Mouse (Mus musculus): ENCODE results near the gene Nhlrc1. TPM values are rescaled to one million over a fixed set of nuclear protein-coding genes. Genes with fewer than 3 reads are reported as not detected.

The Nhlrc1 gene
- polyA plus RNA-seq, 1 experiment from 2014 or later: 17.8 TPM

GRCm38 (mm10) chr13:47043833-47044616, 29.4 kb upstream of the Nhlrc1 start:
- H3K4me1 ChIP-seq (ENCODE audit: control insufficient read depth, insufficient read depth, low read depth, low read length): peaks cover 6% of the 10 kb centered on the region
- H3K27ac ChIP-seq (ENCODE audit: low read depth, low read length): peak overlapping the region; percentile 83
- ATAC-seq: peak; percentile 34
- H3K27me3 ChIP-seq (replicated peaks; ENCODE audit: control insufficient read depth, insufficient read depth, low read length): no peaks in the 10 kb centered on the region
- H3K4me2 ChIP-seq (ENCODE audit: low read length): peak overlapping the region; percentile 95
- H3K4me3 ChIP-seq (ENCODE audit: low read length): peak overlapping the region; percentile 93
- peak overlapping the region; percentile 88 for H3K9ac ChIP-seq (ENCODE audit: low read depth, low read length)
- H3K9me3 ChIP-seq (ENCODE audit: control insufficient read depth, low read length): no peaks in the 10 kb centered on the region
- peaks cover 5% of the 10 kb centered on the region for H3K36me3 ChIP-seq (ENCODE audit: control insufficient read depth, insufficient read depth, low read length)
- WGBS: under 1% methylated on average over 43 of the region's 45 CpGs

- Histone ChIP-seq H3K4me1 (ENCODE audit: control insufficient read depth, insufficient read depth, low read depth, low read length) (peaks cover 6% of the 10 kb centered on the region), H3K27me3 (replicated peaks; ENCODE audit: control insufficient read depth, insufficient read depth, low read length) (no peaks in the 10 kb centered on the region), H3K9ac (ENCODE audit: low read depth, low read length) (peak within 1 kb of the TSS; percentile 88), H3K4me3 (ENCODE audit: low read length) (peak within 1 kb of the TSS; percentile 93), H3K27ac (ENCODE audit: low read depth, low read length) (peak within 1 kb of the TSS; percentile 83), H3K4me2 (ENCODE audit: low read length) (peak within 1 kb of the TSS; percentile 95), H3K9me3 (ENCODE audit: control insufficient read depth, low read length) (no peaks in the 10 kb centered on the region), H3K36me3 (ENCODE audit: control insufficient read depth, insufficient read depth, low read length) (no peaks in the 10 kb centered on the region)
- peak; percentile 97 for ATAC-seq
- WGBS: 0% methylated on average over 22 of the region's 48 CpGs
These were observed 28.5 kb upstream of the Nhlrc1 start, which contains the start of gene Kdm1b for GRCm38 (mm10) chr13:47043030-47043680. Gene Kdm1b (plus strand): TSS chr13:47043499.

GRCm38 (mm10) chr13:47042024-47042633, 27.5 kb upstream of the Nhlrc1 start:
- Histone ChIP-seq H3K27me3 (replicated peaks; ENCODE audit: control insufficient read depth, insufficient read depth, low read length) (no peaks in the 10 kb centered on the region), H3K9ac (ENCODE audit: low read depth, low read length) (no peak overlapping the region), H3K36me3 (ENCODE audit: control insufficient read depth, insufficient read depth, low read length) (no peaks in the 10 kb centered on the region), H3K4me3 (ENCODE audit: low read length) (peak overlapping the region; percentile 93; the same call in 1 of the 2 replicates), H3K4me1 (ENCODE audit: control insufficient read depth, insufficient read depth, low read depth, low read length) (peaks cover 6% of the 10 kb centered on the region), H3K9me3 (ENCODE audit: control insufficient read depth, low read length) (no peaks in the 10 kb centered on the region), H3K4me2 (ENCODE audit: low read length) (peak overlapping the region; percentile 95), H3K27ac (ENCODE audit: low read depth, low read length) (peak overlapping the region; percentile 51; the same call in 1 of the 2 replicates)
- no peak for ATAC-seq
- 54% methylated on average over 8 of the region's 8 CpGs for WGBS

GRCm38 (mm10) chr13:47040061-47040460, 25.4 kb upstream of the Nhlrc1 start:
- H3K36me3 ChIP-seq (ENCODE audit: control insufficient read depth, insufficient read depth, low read length): no peaks in the 10 kb centered on the region
- H3K27ac ChIP-seq (ENCODE audit: low read depth, low read length): no peak overlapping the region
- 94% methylated on average over 5 of the region's 5 CpGs for WGBS
- peaks cover 6% of the 10 kb centered on the region for H3K4me1 ChIP-seq (ENCODE audit: control insufficient read depth, insufficient read depth, low read depth, low read length)
- no peaks in the 10 kb centered on the region for H3K27me3 ChIP-seq (replicated peaks; ENCODE audit: control insufficient read depth, insufficient read depth, low read length)
- H3K4me3 ChIP-seq (ENCODE audit: low read length): no peak overlapping the region
- ATAC-seq: no peak
- no peak overlapping the region for H3K9ac ChIP-seq (ENCODE audit: low read depth, low read length)
- H3K4me2 ChIP-seq (ENCODE audit: low read length): no peak overlapping the region
- no peaks in the 10 kb centered on the region for H3K9me3 ChIP-seq (ENCODE audit: control insufficient read depth, low read length)

GRCm38 (mm10) chr13:47037946-47038345, 23.3 kb upstream of the Nhlrc1 start:
- Histone ChIP-seq H3K4me3 (ENCODE audit: low read length) (no peak overlapping the region), H3K27me3 (replicated peaks; ENCODE audit: control insufficient read depth, insufficient read depth, low read length) (no peaks in the 10 kb centered on the region), H3K4me1 (ENCODE audit: control insufficient read depth, insufficient read depth, low read depth, low read length) (peaks cover 3% of the 10 kb centered on the region), H3K36me3 (ENCODE audit: control insufficient read depth, insufficient read depth, low read length) (no peaks in the 10 kb centered on the region), H3K27ac (ENCODE audit: low read depth, low read length) (no peak overlapping the region), H3K9me3 (ENCODE audit: control insufficient read depth, low read length) (no peaks in the 10 kb centered on the region), H3K9ac (ENCODE audit: low read depth, low read length) (no peak overlapping the region), H3K4me2 (ENCODE audit: low read length) (no peak overlapping the region)
- WGBS: 71% methylated on average over 6 of the region's 6 CpGs
- no peak for ATAC-seq

- no peaks in the 10 kb centered on the region for H3K27me3 ChIP-seq (replicated peaks; ENCODE audit: control insufficient read depth, insufficient read depth, low read length)
- no peak for ATAC-seq
- H3K9me3 ChIP-seq (ENCODE audit: control insufficient read depth, low read length): no peaks in the 10 kb centered on the region
- no peak overlapping the region for H3K4me3 ChIP-seq (ENCODE audit: low read length)
- H3K4me1 ChIP-seq (ENCODE audit: control insufficient read depth, insufficient read depth, low read depth, low read length): no peaks in the 10 kb centered on the region
- no peak overlapping the region for H3K9ac ChIP-seq (ENCODE audit: low read depth, low read length)
- no peak overlapping the region for H3K27ac ChIP-seq (ENCODE audit: low read depth, low read length)
- H3K36me3 ChIP-seq (ENCODE audit: control insufficient read depth, insufficient read depth, low read length): no peaks in the 10 kb centered on the region
- no peak overlapping the region for H3K4me2 ChIP-seq (ENCODE audit: low read length)
- 94% methylated on average over 4 of the region's 4 CpGs for WGBS
These were observed 19.0 kb upstream of the Nhlrc1 start for GRCm38 (mm10) chr13:47033602-47034001.

GRCm38 (mm10) chr13:47030376-47031107, 15.9 kb upstream of the Nhlrc1 start:
- Histone ChIP-seq H3K9me3 (ENCODE audit: control insufficient read depth, low read length) (no peaks in the 10 kb centered on the region), H3K36me3 (ENCODE audit: control insufficient read depth, insufficient read depth, low read length) (no peaks in the 10 kb centered on the region), H3K4me3 (ENCODE audit: low read length) (no peak overlapping the region), H3K27me3 (replicated peaks; ENCODE audit: control insufficient read depth, insufficient read depth, low read length) (no peaks in the 10 kb centered on the region), H3K9ac (ENCODE audit: low read depth, low read length) (no peak overlapping the region), H3K4me1 (ENCODE audit: control insufficient read depth, insufficient read depth, low read depth, low read length) (no peaks in the 10 kb centered on the region), H3K4me2 (ENCODE audit: low read length) (no peak overlapping the region), H3K27ac (ENCODE audit: low read depth, low read length) (no peak overlapping the region)
- 89% methylated on average over 17 of the region's 17 CpGs for WGBS
- ATAC-seq: no peak

GRCm38 (mm10) chr13:47020798-47021197, 6.1 kb upstream of the Nhlrc1 start:
- 78% methylated on average over 7 of the region's 7 CpGs for WGBS
- ATAC-seq: no peak

More at GRCm38 (mm10) chr13:47020798-47021197, 6.1 kb upstream of the Nhlrc1 start:
- Histone ChIP-seq H3K27me3 (replicated peaks; ENCODE audit: control insufficient read depth, insufficient read depth, low read length) (no peaks in the 10 kb centered on the region), H3K27ac (ENCODE audit: low read depth, low read length) (no peak overlapping the region), H3K9ac (ENCODE audit: low read depth, low read length) (no peak overlapping the region), H3K36me3 (ENCODE audit: control insufficient read depth, insufficient read depth, low read length) (no peaks in the 10 kb centered on the region), H3K4me1 (ENCODE audit: control insufficient read depth, insufficient read depth, low read depth, low read length) (no peaks in the 10 kb centered on the region), H3K4me3 (ENCODE audit: low read length) (no peak overlapping the region), H3K9me3 (ENCODE audit: control insufficient read depth, low read length) (no peaks in the 10 kb centered on the region), H3K4me2 (ENCODE audit: low read length) (no peak overlapping the region)

Data from hindbrain, embryonic 16.5 days (tissue).